Mouse (Mus musculus): ENCODE measurements around the gene Gadl1. TPM values are rescaled to one million over a fixed set of nuclear protein-coding genes. Genes with fewer than 3 reads are reported as not detected.

The Gadl1 gene
- polyA plus RNA-seq, 1 experiment = not detected

- Histone ChIP-seq H3K27me3 (ENCODE audit: control insufficient read depth, insufficient read depth, low read length, poor library complexity, severe bottlenecking) (no peaks in the 10 kb centered on the region), H3K27ac (ENCODE audit: insufficient read depth, low read length) (no peak overlapping the region), H3K36me3 (ENCODE audit: control insufficient read depth, insufficient read depth, low read length, poor library complexity, severe bottlenecking) (no peaks in the 10 kb centered on the region), H3K4me3 (ENCODE audit: low read depth, low read length) (no peak overlapping the region), H3K4me1 (ENCODE audit: control insufficient read depth, insufficient read depth, low read length) (no peaks in the 10 kb centered on the region), H3K9me3 (replicated peaks; ENCODE audit: control insufficient read depth, insufficient read depth, low read length, poor library complexity, severe bottlenecking) (no peaks in the 10 kb centered on the region), H3K9ac (ENCODE audit: low read depth, poor library complexity, severe bottlenecking) (no peak overlapping the region)
- TF ChIP-seq POLR2A (IDR thresholded peaks at IDR 0.05; ENCODE audit: insufficient read depth, low read length) (no peak), EP300 (IDR thresholded peaks at IDR 0.05; ENCODE audit: insufficient read depth, low read depth, low read length) (no peak), CTCF (IDR thresholded peaks at IDR 0.05; ENCODE audit: low read depth, low read length) (no peak)
Measured at GRCm38 (mm10) chr9:115924094-115924493, 14.8 kb downstream of the Gadl1 start.

DNA sequence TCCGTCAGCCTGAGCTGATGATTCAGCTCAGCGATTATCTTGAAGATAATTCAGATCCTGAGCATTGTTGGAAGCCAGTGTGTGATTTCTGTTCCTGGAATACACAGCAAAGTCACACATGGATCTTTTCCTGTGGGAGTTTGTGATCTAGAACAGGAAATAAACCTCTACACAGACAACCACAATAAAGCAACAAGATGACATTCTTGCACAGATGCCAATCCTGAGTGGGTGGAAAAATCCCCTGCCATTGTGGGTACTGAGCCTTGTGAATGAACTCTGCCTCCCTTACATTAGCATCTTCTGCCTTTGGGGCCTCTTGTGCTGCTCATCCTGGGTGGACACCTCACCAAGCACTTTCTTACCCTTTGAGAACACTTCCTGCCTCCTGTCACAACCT is 22.5 kb downstream of the Gadl1 start:
- H3K4me1 ChIP-seq (ENCODE audit: control insufficient read depth, insufficient read depth, low read length) = no peaks in the 10 kb centered on the region
- no peaks in the 10 kb centered on the region for H3K27me3 ChIP-seq (ENCODE audit: control insufficient read depth, insufficient read depth, low read length, poor library complexity, severe bottlenecking)
- H3K9ac ChIP-seq (ENCODE audit: low read depth, poor library complexity, severe bottlenecking) = no peak overlapping the region
- H3K4me3 ChIP-seq (ENCODE audit: low read depth, low read length) = no peak overlapping the region
- TF ChIP-seq POLR2A (IDR thresholded peaks at IDR 0.05; ENCODE audit: insufficient read depth, low read length) (no peak), EP300 (IDR thresholded peaks at IDR 0.05; ENCODE audit: insufficient read depth, low read depth, low read length) (no peak), CTCF (IDR thresholded peaks at IDR 0.05; ENCODE audit: low read depth, low read length) (no peak)
- no peak overlapping the region for H3K27ac ChIP-seq (ENCODE audit: insufficient read depth, low read length)
- H3K9me3 ChIP-seq (replicated peaks; ENCODE audit: control insufficient read depth, insufficient read depth, low read length, poor library complexity, severe bottlenecking) = no peaks in the 10 kb centered on the region
- H3K36me3 ChIP-seq (ENCODE audit: control insufficient read depth, insufficient read depth, low read length, poor library complexity, severe bottlenecking) = no peaks in the 10 kb centered on the region

DNA sequence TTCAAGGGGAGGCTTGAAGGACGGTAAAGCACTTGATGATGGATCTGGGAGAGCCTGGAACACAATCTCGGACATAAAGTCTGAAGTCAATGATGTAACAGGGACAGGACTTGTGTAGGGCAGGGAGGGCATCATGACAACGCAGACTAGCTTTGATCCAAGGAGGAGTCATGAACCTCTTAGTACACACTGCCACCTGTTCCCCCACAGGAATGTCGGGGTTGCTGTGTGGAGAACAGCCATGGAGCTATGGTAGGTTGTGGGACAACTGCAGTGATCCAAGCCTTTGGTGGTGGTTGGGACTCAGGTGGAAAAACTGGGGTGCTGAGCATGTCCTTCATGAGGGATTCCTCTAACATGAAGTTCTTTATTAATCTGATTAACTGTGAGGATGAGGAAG is 23.5 kb downstream of the Gadl1 start:
- TF ChIP-seq EP300 (IDR thresholded peaks at IDR 0.05; ENCODE audit: insufficient read depth, low read depth, low read length) (no peak), POLR2A (IDR thresholded peaks at IDR 0.05; ENCODE audit: insufficient read depth, low read length) (no peak), CTCF (IDR thresholded peaks at IDR 0.05; ENCODE audit: low read depth, low read length) (no peak)
- Histone ChIP-seq H3K36me3 (ENCODE audit: control insufficient read depth, insufficient read depth, low read length, poor library complexity, severe bottlenecking) (no peaks in the 10 kb centered on the region), H3K27me3 (ENCODE audit: control insufficient read depth, insufficient read depth, low read length, poor library complexity, severe bottlenecking) (no peaks in the 10 kb centered on the region), H3K4me3 (ENCODE audit: low read depth, low read length) (no peak overlapping the region), H3K4me1 (ENCODE audit: control insufficient read depth, insufficient read depth, low read length) (no peaks in the 10 kb centered on the region), H3K27ac (ENCODE audit: insufficient read depth, low read length) (no peak overlapping the region), H3K9ac (ENCODE audit: low read depth, poor library complexity, severe bottlenecking) (no peak overlapping the region), H3K9me3 (replicated peaks; ENCODE audit: control insufficient read depth, insufficient read depth, low read length, poor library complexity, severe bottlenecking) (no peaks in the 10 kb centered on the region; the same call in 1 of the 2 replicates)

DNA sequence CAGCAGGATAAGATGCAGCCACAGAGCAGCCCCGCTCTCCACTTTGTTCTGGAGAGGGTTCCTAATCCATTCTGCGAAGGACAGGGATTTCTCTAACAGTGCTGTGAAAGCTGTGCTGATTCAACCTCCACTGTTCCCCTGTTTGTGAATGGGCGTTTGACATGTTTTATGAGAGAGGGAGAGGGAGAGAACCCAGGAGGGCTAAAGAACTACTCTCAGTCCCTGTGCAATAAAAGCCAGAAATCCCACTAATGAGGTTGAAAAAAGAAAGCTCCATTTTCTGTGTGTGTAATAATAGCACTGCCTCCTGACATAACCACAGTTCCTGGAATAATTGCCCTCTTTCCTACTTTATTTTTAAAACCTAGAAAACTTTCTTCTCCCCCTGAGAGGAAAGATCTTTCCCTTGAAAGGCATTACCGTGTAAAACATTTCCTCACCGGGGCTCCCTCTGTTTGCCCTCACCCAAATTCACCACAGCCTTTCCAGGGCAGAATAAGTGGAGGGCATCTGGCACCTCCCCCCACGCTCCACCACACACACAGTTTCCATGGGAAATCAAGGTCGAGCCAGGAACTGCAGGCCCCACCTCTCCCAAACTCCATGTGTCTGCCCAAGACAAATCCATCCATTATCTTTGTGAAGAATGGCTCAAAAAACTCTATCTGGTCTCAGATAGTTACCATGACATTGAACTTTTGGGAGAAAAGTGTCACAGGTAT is 24.1 kb downstream of the Gadl1 start:
- H3K4me3 ChIP-seq (ENCODE audit: low read depth, low read length) = no peak overlapping the region
- H3K36me3 ChIP-seq (ENCODE audit: control insufficient read depth, insufficient read depth, low read length, poor library complexity, severe bottlenecking) = no peaks in the 10 kb centered on the region
- H3K27me3 ChIP-seq (ENCODE audit: control insufficient read depth, insufficient read depth, low read length, poor library complexity, severe bottlenecking) = no peaks in the 10 kb centered on the region
- H3K27ac ChIP-seq (ENCODE audit: insufficient read depth, low read length) = no peak overlapping the region
- no peak overlapping the region for H3K9ac ChIP-seq (ENCODE audit: low read depth, poor library complexity, severe bottlenecking)
- no peaks in the 10 kb centered on the region for H3K4me1 ChIP-seq (ENCODE audit: control insufficient read depth, insufficient read depth, low read length)
- H3K9me3 ChIP-seq (replicated peaks; ENCODE audit: control insufficient read depth, insufficient read depth, low read length, poor library complexity, severe bottlenecking) = no peaks in the 10 kb centered on the region; the same call in 1 of the 2 replicates
- TF ChIP-seq CTCF (IDR thresholded peaks at IDR 0.05; ENCODE audit: low read depth, low read length) = no peak
- TF ChIP-seq POLR2A (IDR thresholded peaks at IDR 0.05; ENCODE audit: insufficient read depth, low read length) = no peak

DNA sequence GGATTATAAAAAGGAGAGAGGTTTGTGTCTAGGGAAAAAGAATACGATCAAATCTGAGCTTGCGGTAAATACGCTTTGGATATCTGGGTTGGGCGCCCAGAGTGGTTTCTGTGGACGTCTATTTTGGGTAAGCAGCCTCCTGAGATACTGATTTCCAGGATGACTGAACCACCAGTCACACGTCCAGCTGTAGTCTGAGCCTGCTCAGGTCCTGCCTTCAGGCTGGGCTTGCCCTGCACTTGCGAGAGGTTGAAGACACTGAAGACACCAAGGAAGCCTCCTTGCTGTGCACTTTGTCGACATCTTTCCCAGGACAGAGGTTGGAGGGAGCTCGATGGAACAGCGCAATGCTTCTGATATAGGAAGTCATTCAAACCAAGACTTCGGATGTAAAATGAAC is 25.0 kb downstream of the Gadl1 start:
- TF ChIP-seq POLR2A (IDR thresholded peaks at IDR 0.05; ENCODE audit: insufficient read depth, low read length) (no peak), CTCF (IDR thresholded peaks at IDR 0.05; ENCODE audit: low read depth, low read length) (no peak), EP300 (IDR thresholded peaks at IDR 0.05; ENCODE audit: insufficient read depth, low read depth, low read length) (no peak)
- Histone ChIP-seq H3K4me1 (ENCODE audit: control insufficient read depth, insufficient read depth, low read length) (no peaks in the 10 kb centered on the region), H3K9ac (ENCODE audit: low read depth, poor library complexity, severe bottlenecking) (no peak overlapping the region), H3K9me3 (replicated peaks; ENCODE audit: control insufficient read depth, insufficient read depth, low read length, poor library complexity, severe bottlenecking) (no peaks in the 10 kb centered on the region; the same call in 1 of the 2 replicates), H3K4me3 (ENCODE audit: low read depth, low read length) (no peak overlapping the region), H3K27me3 (ENCODE audit: control insufficient read depth, insufficient read depth, low read length, poor library complexity, severe bottlenecking) (no peaks in the 10 kb centered on the region), H3K36me3 (ENCODE audit: control insufficient read depth, insufficient read depth, low read length, poor library complexity, severe bottlenecking) (no peaks in the 10 kb centered on the region), H3K27ac (ENCODE audit: insufficient read depth, low read length) (no peak overlapping the region)

DNA sequence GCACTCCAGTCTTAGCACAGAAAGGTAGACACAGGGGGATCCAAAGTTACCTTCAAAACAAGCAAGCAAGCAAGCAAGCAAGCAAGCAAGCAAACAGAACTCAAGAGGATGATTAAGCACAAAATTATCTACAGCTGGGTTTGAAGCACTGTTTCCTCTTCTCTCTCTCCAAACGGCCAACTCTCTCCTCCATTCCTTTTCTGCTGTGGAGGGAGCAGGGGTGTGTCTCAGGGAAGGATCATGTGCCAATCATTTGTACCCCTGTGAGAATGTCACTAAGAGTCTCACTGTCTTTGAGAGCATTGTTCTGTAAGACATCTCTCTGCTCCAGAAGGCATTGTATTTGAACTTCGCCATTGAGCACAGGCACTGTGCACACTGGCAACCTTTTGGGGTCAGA is 27.1 kb downstream of the Gadl1 start:
- Histone ChIP-seq H3K9me3 (replicated peaks; ENCODE audit: control insufficient read depth, insufficient read depth, low read length, poor library complexity, severe bottlenecking) (no peaks in the 10 kb centered on the region; the same call in 1 of the 2 replicates), H3K9ac (ENCODE audit: low read depth, poor library complexity, severe bottlenecking) (no peak overlapping the region), H3K27ac (ENCODE audit: insufficient read depth, low read length) (no peak overlapping the region), H3K4me3 (ENCODE audit: low read depth, low read length) (no peak overlapping the region), H3K36me3 (ENCODE audit: control insufficient read depth, insufficient read depth, low read length, poor library complexity, severe bottlenecking) (no peaks in the 10 kb centered on the region), H3K27me3 (ENCODE audit: control insufficient read depth, insufficient read depth, low read length, poor library complexity, severe bottlenecking) (no peaks in the 10 kb centered on the region), H3K4me1 (ENCODE audit: control insufficient read depth, insufficient read depth, low read length) (no peaks in the 10 kb centered on the region)
- TF ChIP-seq EP300 (IDR thresholded peaks at IDR 0.05; ENCODE audit: insufficient read depth, low read depth, low read length) (no peak), POLR2A (IDR thresholded peaks at IDR 0.05; ENCODE audit: insufficient read depth, low read length) (no peak), CTCF (IDR thresholded peaks at IDR 0.05; ENCODE audit: low read depth, low read length) (no peak)
